Mouse (Mus musculus) heart, adult 18-20 months (tissue): ENCODE results near the gene Trim44. TPM values are rescaled to one million over a fixed set of nuclear protein-coding genes. Genes with fewer than 3 reads are reported as not detected.

Experiments used
- DNase-seq, 2 experiments: peaks; one replicate each; pipeline ENCODE4 v3.0.0; 2021 to 2022; ENCODE audit warnings: mixed read lengths in 1 of 2
- total RNA-seq, 2 experiments: library from RNA; stranded (reverse); gene quantifications; 2 replicates each; pipeline ENCODE4 v1.2.3; 2021

The Trim44 gene
- total RNA-seq, 2 experiments from 2014 or later = 28.1 to 28.2 TPM

- DNase-seq = no peak
Measured at GRCm38 (mm10) chr2:102288676-102289075, 119.0 kb downstream of the Trim44 start.

- DNase-seq = no peak
Measured at GRCm38 (mm10) chr2:102287369-102287768, 120.3 kb downstream of the Trim44 start.

- DNase-seq = no peak
Measured at GRCm38 (mm10) chr2:102282081-102282480, 125.5 kb downstream of the Trim44 start.

- no peak for DNase-seq
Measured at GRCm38 (mm10) chr2:102279779-102280178, 127.8 kb downstream of the Trim44 start.

- DNase-seq = no peak
Measured at GRCm38 (mm10) chr2:102277946-102278345, 129.7 kb downstream of the Trim44 start.

GRCm38 (mm10) chr2:102273280-102273679 is 134.3 kb downstream of the Trim44 start:
- DNase-seq = no peak

GRCm38 (mm10) chr2:102267582-102268339 is 139.9 kb downstream of the Trim44 start:
- no peak for DNase-seq

GRCm38 (mm10) chr2:102266911-102267310 is 140.7 kb downstream of the Trim44 start:
- no peak for DNase-seq

- peak; percentile 29 to 75 for DNase-seq
Measured at GRCm38 (mm10) chr2:102259139-102259538, 148.5 kb downstream of the Trim44 start.

- no peak for DNase-seq
Measured at GRCm38 (mm10) chr2:102258682-102259081, 148.9 kb downstream of the Trim44 start.

GRCm38 (mm10) chr2:102257964-102258605 is 149.5 kb downstream of the Trim44 start:
- peak; percentile 12 to 15 for DNase-seq

- DNase-seq = no peak
Measured at GRCm38 (mm10) chr2:102256591-102257335, 150.9 kb downstream of the Trim44 start.

- no peak for DNase-seq
Measured at GRCm38 (mm10) chr2:102256100-102256499, 151.5 kb downstream of the Trim44 start.

- no peak for DNase-seq
Measured at GRCm38 (mm10) chr2:102253204-102253603, 154.4 kb downstream of the Trim44 start.

GRCm38 (mm10) chr2:102252651-102253050 is 155.0 kb downstream of the Trim44 start:
- DNase-seq = no peak

Other genes with a start within 250 kb of the Trim44 start
- 1 to 10 TPM; 3.1 to 3.4 TPM for gene Ldlrad3, start 221.4 kb downstream of the Trim44 start, total RNA-seq
- under 1 TPM; 0.10 to 0.32 TPM for gene Fjx1, start 44.7 kb upstream of the Trim44 start, total RNA-seq
- gene Pamr1, start 142.2 kb upstream of the Trim44 start, total RNA-seq = 1 to 10 TPM; 1.5 to 1.6 TPM